ENCODE assay signal across 11 mouse cellular contexts in genomic region chr11:33752431-33752873, GRCm38 (mm10).
DNase-seq lines count a peak whose midpoint lies in the region; ATAC-seq and TF ChIP-seq lines count a peak whose summit lies in the region.
"Had no signal": no experiment of that assay in that cellular context is flagged by ENCODE, and none has a peak within 500 bp of the region (broad histone marks: within the 10 kb centered on the region; RNA-seq: fewer than 3 reads in every experiment).

No protein-coding gene starts in this region.

- H3K4me3 ChIP-seq in midbrain, embryonic 10.5 days, result no peak overlapping the region
- H3K4me3 ChIP-seq in midbrain, postnatal 0 days (ENCODE audit: low read depth, low read length), result no peak overlapping the region
- no peak overlapping the region for H3K4me3 ChIP-seq in hindbrain, embryonic 13.5 days
- H3K4me3 ChIP-seq in neural tube, embryonic 14.5 days (ENCODE audit: low read depth, low read length), result no peak overlapping the region
- H3K4me3 ChIP-seq: limb, embryonic 13.5 days had no signal

- no peak for ATAC-seq in midbrain, postnatal 0 days (ENCODE audit: low FRiP score)
- peak; percentile 30; the same call in 1 of the 2 replicates for ATAC-seq in hindbrain, embryonic 13.5 days (ENCODE audit: low FRiP score)
- peak; percentile 62; the same call in 1 of the 2 replicates for ATAC-seq in neural tube, embryonic 14.5 days (ENCODE audit: low read depth)

- DNase-seq in midbrain, embryonic 10.5 days (ENCODE audit: low spot score), result peak; percentile 23
- no peak for DNase-seq in midbrain, postnatal 0 days (ENCODE audit: low spot score)
- DNase-seq in embryo, embryonic 9.5 days (ENCODE audit: extremely low spot score), result peak; percentile 12
- DNase-seq in heart, adult 8-10 months (ENCODE audit: low spot score), result no peak
- DNase-seq in layer of hippocampus, postnatal 10 days (ENCODE audit: low spot score in 2 of 2), result no peak
- DNase-seq: adrenal gland, adult 2 months; cerebellum, postnatal 25 days; kidney, adult 2 months had no signal

- H3K4me1 ChIP-seq in midbrain, embryonic 10.5 days, result peaks cover 14% of the 10 kb centered on the region
- no peaks in the 10 kb centered on the region for H3K4me1 ChIP-seq in midbrain, postnatal 0 days (ENCODE audit: insufficient read depth, low read length)
- peaks cover 34% of the 10 kb centered on the region for H3K4me1 ChIP-seq in hindbrain, embryonic 13.5 days (replicated peaks)
- H3K4me1 ChIP-seq in neural tube, embryonic 14.5 days (ENCODE audit: control insufficient read depth, insufficient read depth, low read length), result peaks cover 2% of the 10 kb centered on the region; the same call in 1 of the 2 replicates

- H3K36me3 ChIP-seq in midbrain, embryonic 10.5 days, result no peaks in the 10 kb centered on the region
- H3K36me3 ChIP-seq in midbrain, postnatal 0 days (ENCODE audit: insufficient read depth, low read length), result no peaks in the 10 kb centered on the region
- no peaks in the 10 kb centered on the region for H3K36me3 ChIP-seq in hindbrain, embryonic 13.5 days
- no peaks in the 10 kb centered on the region for H3K36me3 ChIP-seq in neural tube, embryonic 14.5 days (ENCODE audit: control insufficient read depth, insufficient read depth, low read length)
- H3K36me3 ChIP-seq: limb, embryonic 13.5 days had no signal

- H3K9ac ChIP-seq in midbrain, postnatal 0 days (replicated peaks; ENCODE audit: low read length, poor library complexity, severe bottlenecking), result no peak overlapping the region
- no peak overlapping the region for H3K9ac ChIP-seq in hindbrain, embryonic 13.5 days
- H3K9ac ChIP-seq in neural tube, embryonic 14.5 days (replicated peaks; ENCODE audit: low read depth, low read length), result no peak overlapping the region
- H3K9ac ChIP-seq: limb, embryonic 13.5 days had no signal

- no peak overlapping the region for H3K27ac ChIP-seq in midbrain, embryonic 10.5 days (replicated peaks)
- no peak overlapping the region for H3K27ac ChIP-seq in midbrain, postnatal 0 days (ENCODE audit: low read depth, low read length)
- 0 out of 2 replicates have a peak overlapping the region, but pooled peaks have one; percentile 44 for H3K27ac ChIP-seq in hindbrain, embryonic 13.5 days
- no peak overlapping the region for H3K27ac ChIP-seq in neural tube, embryonic 14.5 days (ENCODE audit: low read depth, low read length)
- H3K27ac ChIP-seq: limb, embryonic 13.5 days had no signal

- H3K9me3 ChIP-seq in midbrain, embryonic 10.5 days (replicated peaks), result no peaks in the 10 kb centered on the region
- no peaks in the 10 kb centered on the region for H3K9me3 ChIP-seq in midbrain, postnatal 0 days (ENCODE audit: low read length)
- no peaks in the 10 kb centered on the region for H3K9me3 ChIP-seq in hindbrain, embryonic 13.5 days
- no peaks in the 10 kb centered on the region for H3K9me3 ChIP-seq in neural tube, embryonic 14.5 days (ENCODE audit: control insufficient read depth, low read length)
- H3K9me3 ChIP-seq: limb, embryonic 13.5 days had no signal

- no peaks in the 10 kb centered on the region for H3K27me3 ChIP-seq in midbrain, embryonic 10.5 days (ENCODE audit: low read depth, poor library complexity, severe bottlenecking)
- H3K27me3 ChIP-seq in midbrain, postnatal 0 days (ENCODE audit: insufficient read depth, low read length), result no peaks in the 10 kb centered on the region
- H3K27me3 ChIP-seq in hindbrain, embryonic 13.5 days, result 0 out of 2 replicates have a peak, but pooled peaks cover 2% of the 10 kb centered on the region
- no peaks in the 10 kb centered on the region for H3K27me3 ChIP-seq in neural tube, embryonic 14.5 days (ENCODE audit: control insufficient read depth, insufficient read depth, low read length)

- 72% methylated on average over 4 of the region's 4 CpGs for WGBS in midbrain, embryonic 10.5 days
- 50% methylated on average over 4 of the region's 4 CpGs for WGBS in midbrain, postnatal 0 days
- 29% methylated on average over 4 of the region's 4 CpGs for WGBS in hindbrain, embryonic 13.5 days
- 38% methylated on average over 4 of the region's 4 CpGs for WGBS in neural tube, embryonic 14.5 days

- TF ChIP-seq CTCF in midbrain, postnatal 0 days (IDR thresholded peaks at IDR 0.05), result no peak

- H3K4me2 ChIP-seq in midbrain, postnatal 0 days (ENCODE audit: low read depth, low read length, poor library complexity, severe bottlenecking), result no peak overlapping the region
- H3K4me2 ChIP-seq in hindbrain, embryonic 13.5 days, result no peak overlapping the region
- H3K4me2 ChIP-seq in neural tube, embryonic 14.5 days (ENCODE audit: low read depth, low read length), result no peak overlapping the region
- H3K4me2 ChIP-seq: limb, embryonic 13.5 days had no signal

Comparison
In these comparisons a context has a peak if more than half of its experiments do, and no peak if none do; other contexts are left out.
1. DNase-seq: peak in midbrain, embryonic 10.5 days (single experiment) and embryo, embryonic 9.5 days (single experiment); none in midbrain, postnatal 0 days (single experiment), heart, adult 8-10 months (single experiment) and layer of hippocampus, postnatal 10 days (0 of 2).